Mouse (Mus musculus) c-Kit-positive CD71-positive TER-119-negative erythroid progenitor cells, embryonic 14.5 days (primary cell): ENCODE data around the gene Zbtb8b.
"Not testable (repeated sequence)": the region's sequence is repeated elsewhere in the genome, so short reads cannot be mapped to it uniquely, and the experiment has no call there.

Source experiments
- DNase-seq: peaks from one replicate; pipeline ENCODE4 v3.0.0-alpha.2; 2013; ENCODE audit warnings: low read depth

The Zbtb8b gene

DNA sequence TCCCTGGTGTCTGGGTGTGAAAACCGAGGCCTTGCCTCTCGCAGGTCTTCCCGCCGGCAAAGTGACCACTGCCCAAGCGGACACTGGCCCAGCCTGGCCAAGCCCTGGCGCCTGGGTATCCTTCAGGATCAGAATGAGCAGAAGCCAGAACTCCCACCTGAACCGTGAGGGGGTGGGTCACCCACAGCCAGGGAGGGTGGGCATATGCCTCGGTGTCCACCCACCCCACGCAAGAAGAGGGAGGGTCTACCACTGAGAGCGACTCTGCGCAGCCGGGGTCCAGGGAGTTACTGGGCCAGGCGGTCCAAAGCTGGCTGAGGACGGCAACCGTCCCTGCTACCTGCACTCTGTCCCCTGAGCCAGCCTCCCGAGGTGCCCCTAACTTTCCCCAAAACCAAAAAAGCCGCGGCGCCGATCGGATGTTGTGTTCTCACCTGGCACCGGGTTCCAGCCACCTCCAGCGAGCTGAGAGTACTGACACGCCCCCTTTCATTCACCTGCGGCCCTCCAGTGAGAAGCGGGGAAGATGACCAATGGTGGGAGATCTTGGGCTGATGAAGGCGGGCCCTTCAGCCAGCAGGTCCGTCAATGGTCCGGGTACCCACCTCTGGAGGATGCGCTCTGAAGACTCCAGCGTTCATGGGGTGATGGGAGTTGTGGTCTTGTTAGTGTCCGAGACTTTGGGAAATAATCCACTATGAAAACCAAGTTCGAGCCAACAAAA lies at the start of gene Zbtb8b:
TSS of gene Zbtb8b (minus strand) at position 514 of the 724 bp plus-strand sequence.
- no peak for DNase-seq

DNA sequence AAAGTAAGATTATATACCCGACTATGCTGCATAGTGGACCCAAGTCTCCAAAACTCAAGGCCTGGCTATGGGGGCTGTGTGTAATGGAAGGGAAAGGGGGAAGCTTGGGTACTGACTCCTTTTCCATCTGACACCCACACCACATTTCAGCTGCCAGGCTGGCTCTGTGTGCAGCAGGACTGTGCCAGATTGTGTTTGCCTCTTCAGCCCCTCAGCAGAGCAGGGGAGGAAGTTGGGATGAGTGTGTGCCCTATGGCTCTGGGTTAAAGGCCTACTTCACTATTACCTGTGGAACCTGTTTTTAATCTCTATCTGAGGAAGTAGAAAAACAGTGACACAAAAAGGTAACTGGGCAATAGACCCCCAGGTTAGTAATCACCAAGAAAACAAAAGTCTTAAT lies 40.4 kb upstream of the Zbtb8b start:
- DNase-seq = no peak

DNA sequence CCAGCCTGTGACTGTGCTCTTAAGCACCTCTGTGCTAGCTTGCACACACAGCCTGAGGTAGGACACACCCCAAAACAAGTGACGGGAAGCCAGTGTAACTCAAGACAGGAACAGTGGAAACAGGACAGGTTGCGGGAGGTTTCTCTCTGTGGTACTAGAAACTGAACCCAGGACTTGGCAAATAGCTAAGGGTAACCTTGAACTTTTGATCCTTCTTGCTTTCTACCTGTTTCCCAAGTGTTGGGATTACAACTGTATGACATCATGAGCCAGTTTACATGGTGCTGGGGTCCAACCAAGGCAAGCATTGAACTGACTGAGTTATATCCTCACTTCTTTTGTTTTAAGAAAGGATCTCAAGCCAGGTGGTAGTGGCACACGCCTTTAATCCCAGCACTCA lies 39.2 kb upstream of the Zbtb8b start:
- DNase-seq = no peak

DNA sequence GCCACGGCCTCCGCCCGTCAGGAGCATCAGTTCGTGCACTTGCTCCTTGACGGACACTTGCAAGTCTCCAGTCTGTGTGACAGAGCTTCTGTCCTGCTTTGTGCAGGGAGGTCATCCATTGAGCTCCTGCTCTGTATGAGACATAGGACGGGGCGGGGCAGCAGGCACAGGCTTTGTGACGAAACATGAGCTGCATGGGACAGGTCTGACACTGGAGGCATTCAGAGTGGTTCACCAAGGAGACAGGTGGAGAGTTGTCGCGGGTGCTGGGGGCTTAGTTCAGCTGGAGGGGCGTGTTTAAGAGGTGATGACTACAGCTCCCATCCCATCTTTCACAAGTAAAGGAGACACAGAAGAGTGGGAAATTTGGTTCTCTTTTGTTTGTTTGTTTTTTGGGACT lies 35.4 kb upstream of the Zbtb8b start:
- no peak for DNase-seq

DNA sequence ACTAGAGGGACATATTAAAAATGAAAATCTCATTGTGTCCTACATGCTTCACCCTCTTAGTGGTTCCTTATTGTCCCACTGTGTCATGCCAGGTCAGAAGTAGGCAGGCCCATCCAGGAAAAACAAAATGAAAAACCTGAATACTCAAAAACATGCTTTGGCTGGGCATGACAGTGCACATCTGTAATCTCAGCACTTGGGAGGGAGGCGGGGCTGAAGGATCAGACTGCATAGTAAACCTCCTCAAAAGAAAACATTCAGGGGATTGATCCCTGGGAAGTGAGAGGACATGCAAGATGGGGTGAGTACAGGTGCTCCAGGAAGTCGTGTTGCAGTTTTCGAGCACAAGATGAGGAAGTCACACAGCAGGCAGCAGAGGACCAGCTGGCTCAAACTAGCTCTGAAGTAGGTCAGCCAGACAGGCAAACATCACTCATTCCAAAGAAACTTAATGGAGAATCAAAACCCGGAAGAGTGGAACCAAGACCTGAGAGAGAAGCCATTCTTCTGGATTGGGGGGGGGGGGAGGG lies 23.7 kb upstream of the Zbtb8b start:
- no peak for DNase-seq

DNA sequence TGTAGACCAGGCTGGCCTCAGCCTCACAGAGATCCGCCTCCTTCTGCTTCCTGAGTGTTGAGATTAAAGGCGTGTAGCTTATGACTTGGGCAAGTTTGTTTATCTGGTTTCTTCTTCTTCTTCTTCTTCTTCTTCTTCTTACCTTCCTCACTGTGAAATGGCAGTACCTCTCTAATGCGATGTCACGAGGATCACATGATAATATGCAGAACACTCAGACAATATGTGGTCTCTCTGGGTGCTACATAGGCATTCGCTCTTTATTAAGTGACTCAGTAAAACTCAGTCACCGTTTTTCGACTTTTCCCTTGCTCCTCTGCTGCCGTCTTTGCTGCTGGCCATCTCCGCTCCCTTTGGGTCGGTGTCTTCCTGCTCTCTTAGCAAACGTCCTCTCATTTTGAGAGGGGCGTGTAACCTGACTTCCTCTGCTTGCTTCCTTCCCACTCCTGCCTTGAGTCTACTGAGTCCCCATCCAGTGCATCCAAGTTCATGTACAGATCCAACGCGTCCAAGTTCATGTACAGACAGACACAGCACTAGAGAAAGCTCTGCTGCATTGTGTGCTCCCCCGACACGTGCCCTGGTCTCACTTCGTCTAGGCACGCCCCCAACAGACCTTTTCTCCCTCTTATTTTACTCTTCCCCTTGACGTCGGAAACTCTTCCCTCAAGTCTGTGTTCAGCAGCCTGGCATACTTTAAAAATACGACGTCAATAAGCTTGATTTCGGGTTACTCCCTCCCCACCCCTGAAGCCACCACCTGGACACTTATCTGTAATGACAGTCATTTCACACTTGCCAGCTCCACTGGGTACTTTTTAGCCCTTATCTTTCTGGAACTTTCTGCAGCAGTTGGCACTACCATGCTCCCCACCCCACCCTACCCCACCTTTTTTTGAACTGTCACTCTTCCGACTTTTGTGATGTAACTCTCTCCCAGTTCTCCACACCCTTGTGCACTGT lies 22.7 kb upstream of the Zbtb8b start:
- peak; percentile 78 for DNase-seq

DNA sequence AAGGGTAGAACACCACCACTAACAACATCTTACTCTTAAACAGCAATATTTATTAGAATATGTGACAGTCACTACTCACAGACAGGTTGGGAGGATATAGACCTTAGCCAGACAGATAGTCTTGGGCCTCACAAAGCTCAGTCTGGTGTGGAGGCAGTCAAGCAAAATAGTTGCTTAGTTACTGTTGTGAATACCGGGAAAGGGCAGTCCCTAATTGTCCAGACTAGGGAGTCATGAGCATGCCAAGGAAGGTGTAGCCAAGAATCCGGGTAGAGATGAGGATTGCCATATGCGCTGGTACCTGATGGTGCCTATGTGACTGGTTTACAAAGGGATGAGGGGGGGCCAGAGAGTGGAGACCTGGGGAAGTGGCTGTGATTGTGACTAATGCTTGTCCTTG lies 21.5 kb upstream of the Zbtb8b start:
- no peak for DNase-seq

DNA sequence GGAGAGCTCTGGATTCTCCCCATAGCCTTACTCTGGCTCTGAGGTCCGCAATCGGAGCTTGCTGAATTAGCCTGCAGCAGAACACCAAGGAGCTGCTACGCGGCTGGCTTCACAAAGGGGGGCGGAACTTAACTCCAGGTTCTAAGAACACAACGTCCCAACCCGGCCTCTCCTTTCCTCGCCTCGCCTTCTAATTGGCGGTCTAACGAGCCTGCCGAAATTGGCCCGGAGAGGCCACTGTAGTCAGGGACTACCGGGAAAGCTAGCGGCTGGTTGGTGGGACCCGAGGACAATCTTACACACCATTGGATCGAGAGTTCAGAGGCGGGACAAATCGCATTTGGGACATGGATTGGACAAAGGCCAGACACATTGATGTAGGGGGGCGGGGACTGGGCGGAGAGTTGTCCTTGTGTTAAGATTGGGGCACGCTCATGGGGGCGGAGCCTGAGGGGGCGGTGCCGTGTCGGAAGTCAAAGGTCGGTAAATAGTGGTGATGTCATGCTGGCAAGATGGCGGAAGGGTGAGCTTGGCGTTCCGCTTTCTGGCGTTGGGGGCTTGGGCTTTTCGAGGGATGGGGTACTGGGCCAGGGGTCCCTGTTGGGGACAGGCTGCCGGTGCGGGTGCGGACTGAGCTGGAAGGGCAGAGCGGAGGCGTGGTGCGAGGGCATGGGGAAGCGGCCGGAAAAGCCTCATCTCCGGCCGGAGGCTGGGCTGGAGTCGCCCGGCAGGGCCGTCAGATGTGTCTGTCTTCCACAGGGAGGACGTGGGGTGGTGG lies 20.7 kb upstream of the Zbtb8b start, which contains the start of gene Bsdc1:
TSS of gene Bsdc1 (plus strand) at position 399 of the 778 bp plus-strand sequence.
- DNase-seq = peak; percentile 100

DNA sequence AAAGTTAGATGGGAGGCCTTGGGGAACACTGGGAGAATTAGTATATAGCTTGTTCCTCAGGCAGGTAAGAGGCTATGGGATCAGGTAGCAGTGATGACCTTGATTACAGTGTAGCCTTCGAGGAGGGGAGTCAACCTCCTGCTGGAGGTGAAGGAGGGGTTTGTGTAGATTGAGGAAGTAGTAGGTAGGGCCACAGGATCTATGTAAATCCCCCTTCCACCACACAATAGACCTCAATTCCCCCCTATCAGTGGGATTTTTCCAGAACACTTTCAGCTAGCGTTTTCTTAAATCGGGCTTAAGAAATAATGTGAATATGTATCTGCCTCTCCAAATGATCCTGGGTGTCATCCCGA lies 20.2 kb upstream of the Zbtb8b start:
- no peak for DNase-seq

DNA sequence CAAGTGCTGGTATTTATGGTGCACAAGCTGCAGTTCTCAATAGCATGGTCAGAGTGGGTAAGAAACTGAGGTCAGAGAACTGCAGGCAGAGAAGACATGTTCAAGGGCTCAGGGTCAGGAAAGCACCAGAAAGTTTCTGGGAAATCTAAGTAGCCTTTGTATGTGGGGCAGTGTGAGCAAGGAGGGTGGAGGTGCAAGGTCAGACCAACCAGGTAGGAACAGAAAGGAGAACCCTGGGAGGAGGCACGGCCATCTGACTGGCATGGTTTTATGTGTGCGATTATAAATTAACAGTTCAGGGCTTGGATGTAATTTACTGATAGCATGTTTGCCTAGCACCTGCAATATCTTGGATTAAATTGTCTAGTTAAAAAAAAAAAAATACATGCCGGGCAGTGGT lies 19.1 kb upstream of the Zbtb8b start:
- DNase-seq = no peak

DNA sequence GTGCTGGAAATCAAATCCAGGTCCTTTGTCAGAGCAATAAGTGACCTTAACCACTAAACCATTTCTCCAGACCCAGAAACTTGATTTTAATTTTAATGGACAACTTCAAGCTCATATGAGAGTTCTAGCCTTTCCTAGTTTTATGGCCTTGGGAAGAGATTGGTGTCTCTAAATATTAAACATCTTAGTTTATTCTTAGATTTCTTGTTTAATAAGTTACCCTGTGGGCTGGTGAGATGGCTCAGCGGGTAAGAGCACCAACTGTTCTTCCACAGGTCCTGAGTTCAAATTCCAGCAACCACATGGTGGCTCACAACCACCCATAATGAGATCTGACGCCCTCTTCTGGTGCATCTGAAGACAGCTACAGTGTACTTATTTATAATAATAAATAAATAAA lies 16.7 kb upstream of the Zbtb8b start:
- not testable (repeated sequence) for DNase-seq

DNA sequence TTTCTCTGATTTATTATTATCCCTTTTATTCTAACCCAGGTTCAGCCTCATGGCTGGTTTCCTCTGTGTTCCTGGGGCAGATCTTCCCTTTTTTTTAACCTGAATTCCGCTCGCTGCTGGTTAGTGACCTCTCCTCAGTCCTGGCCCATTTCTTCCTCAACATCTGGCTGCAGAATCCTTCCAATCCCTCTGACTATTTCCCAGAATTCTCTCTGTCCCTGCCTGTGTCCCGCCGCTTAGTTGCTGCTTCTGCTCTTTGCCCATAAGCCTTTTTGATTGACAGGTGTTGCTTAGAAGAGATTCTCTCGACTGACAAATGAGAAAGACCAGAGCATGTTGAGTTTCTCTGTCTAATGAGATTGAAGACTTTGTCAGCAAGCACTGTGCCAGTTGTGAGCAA lies 15.5 kb upstream of the Zbtb8b start:
- DNase-seq = no peak

DNA sequence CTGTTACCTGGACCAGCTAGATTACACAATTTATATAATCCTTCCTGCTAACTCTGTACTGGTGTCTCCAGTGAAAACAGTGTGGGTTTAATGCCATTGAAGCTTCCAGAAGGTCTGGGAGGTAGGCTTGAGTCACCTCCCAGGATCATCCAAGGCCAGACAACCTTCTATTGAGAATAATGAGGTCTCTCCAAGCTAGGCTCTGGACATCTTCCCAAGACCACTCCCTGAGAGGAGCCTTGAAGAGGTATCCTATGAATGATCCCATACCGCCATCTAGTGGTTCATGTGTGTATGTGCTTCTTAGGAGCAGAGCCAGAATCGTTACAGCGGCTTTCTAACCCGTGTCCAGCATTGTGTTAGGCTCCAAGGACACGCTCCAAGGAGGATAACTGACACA lies 14.6 kb upstream of the Zbtb8b start:
- DNase-seq = peak; percentile 63

DNA sequence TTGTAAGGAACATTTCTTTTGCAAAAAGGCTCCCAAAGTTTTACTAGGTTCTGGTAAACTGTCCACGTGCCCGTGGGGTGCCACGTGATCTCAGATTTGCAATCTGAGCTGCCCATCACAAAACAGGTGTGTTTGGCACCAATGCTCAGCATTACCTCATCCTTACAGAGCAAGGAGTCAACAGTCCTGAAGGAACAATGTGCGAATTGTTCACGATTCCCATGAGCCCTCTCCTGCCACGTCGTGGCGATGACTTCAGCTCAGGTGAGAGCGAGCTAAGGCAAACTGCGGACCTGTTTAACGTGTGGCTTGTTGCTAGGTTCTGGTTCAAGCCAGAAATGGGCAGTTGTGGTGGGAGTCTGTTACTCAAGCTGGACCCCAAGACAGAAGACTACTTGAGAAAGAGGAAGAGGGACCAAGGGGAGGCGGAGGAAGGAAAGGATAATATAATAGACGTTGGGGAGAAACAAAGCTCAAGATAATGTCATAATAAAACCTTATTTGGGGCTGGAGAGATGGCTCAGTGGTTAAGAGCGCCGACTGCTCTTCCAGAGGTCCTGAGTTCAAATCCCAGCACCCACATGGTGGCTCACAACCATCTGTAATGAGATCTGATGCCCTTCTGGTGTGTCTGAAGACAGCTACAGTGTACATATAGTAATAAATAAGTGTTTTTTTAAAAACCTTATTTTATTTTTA lies 11.0 kb upstream of the Zbtb8b start:
- no peak for DNase-seq

DNA sequence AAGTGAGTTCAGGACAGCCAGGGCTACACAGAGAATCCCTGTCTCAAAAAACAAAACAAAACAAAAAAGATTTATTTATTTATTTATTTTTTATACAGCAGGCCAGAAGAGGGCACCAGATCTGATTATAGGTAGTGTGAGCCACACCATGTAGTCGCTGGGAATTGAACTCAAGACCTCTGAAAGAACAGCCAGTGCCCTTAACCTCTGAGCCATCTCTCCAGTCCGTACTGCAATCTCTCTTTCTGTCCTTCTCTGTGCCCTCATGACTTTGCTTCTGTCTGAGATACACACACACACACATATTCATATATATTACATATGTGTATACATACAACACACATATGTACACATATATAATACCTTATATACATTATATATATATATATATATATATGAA lies 10.2 kb upstream of the Zbtb8b start:
- DNase-seq = no peak

DNA sequence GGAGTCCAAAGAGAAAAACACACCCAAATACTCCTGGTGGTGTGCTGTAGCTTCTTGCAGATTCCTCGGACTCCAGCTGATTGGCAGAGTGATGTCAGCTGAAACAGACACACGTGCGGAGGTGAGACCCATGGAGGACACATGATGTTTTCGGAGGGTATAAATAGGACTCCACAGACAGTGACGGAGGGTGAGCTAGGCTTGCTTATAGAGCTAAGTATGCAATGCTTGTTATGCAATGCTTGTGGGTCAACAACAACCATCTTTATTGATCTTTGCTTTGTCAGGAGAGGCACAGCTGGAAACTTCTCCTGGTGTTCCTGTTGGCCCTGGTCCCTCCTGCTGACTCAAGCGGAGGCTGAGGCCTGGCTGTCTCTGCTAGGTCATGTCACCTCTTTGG lies 8.1 kb upstream of the Zbtb8b start:
- no peak for DNase-seq

DNA sequence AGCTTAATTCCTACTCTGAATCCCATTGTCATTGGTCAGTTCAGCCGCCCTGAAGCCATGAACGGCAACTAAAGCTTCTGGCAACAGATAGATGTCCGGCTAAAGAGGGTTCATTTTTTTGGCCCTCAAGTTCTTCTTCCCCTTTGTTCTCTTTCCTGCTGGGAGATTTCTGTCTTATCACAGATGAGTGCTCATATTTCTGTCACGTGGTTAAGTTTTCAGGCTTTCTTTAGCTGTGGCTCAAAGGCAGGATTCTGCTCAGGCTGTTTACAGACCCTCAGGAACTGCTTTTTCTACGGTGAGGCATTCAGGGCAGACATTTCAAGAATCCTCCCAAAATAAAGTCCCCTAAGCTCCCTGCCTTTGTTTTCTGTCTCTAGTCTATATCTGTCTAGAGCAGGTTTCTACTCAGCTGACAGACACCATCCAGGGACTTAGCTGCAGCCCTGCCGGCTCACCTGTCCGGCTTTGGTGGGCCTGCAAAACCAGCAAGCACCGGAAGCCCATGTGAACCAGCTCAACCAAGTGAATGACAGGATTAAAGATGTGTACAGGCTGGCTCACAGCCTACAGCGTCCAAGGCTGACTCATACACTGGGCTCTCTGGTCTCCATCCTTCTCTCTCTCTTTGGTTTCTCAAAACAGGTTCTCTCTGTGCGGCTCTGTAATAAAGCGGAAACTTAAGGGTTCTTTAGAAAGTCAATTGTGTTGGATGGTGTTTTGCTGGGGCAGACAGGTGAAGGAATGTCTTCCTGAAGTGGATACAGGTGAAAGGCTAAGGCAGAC lies 7.3 kb upstream of the Zbtb8b start:
- DNase-seq = no peak

DNA sequence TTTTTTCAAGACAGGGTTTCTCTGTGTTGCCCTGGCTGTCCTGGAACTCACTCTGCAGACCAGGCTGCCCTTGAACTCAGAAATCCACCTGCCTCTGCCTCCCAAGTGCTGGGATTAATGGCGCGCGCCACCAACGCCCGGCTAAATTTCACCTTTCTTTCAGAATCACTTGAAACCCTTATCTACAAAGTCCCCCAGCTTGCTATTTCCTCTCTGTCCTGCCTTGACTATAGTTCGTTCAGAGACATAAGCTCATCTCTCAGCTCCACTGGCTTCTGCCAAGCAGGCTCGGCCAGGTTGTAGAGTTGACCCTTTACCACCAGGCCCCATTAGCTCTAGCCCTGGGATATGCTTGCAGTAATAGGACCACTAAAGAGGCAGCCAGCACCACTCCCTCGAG lies 6.7 kb upstream of the Zbtb8b start:
- no peak for DNase-seq

DNA sequence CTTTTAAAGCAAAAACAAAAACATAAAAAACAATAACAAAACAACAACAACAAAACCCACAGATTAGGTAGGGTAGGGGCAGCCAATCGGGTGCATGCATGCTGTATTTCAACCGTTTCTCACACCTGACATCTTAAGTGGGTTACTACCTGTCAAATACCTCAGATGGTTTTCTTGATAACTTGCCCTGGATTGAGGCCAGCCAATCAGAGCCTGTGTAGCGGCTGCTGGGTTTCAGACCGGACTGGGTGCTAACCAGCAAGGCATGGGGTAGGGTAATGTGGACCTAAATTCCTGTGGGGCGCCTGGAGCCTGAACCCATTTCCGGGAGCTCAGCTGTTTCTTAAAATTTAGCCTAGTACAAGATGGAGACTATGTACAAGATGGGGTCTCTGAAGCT lies 492 bp upstream of the Zbtb8b start:
- no peak for DNase-seq

DNA sequence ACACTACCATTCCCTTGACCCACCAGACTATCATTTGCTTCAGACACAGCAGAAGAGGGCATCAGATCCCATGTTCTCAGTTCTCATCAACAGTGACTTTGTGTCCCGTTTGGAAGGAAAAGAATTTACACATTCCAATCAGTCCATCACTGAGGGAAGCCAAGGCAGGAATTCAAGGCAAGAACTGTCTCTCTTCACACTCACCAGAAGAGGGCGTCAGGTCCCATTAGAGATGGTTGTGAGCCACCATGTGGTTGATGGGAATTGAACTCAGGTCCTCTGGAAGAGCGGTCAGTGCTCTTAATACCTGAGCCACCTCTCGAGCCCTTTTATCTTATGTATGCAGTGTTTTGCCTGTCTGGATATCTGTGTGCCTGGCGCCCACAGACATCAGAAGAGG lies 22.3 kb downstream of the Zbtb8b start:
- DNase-seq = no peak

DNA sequence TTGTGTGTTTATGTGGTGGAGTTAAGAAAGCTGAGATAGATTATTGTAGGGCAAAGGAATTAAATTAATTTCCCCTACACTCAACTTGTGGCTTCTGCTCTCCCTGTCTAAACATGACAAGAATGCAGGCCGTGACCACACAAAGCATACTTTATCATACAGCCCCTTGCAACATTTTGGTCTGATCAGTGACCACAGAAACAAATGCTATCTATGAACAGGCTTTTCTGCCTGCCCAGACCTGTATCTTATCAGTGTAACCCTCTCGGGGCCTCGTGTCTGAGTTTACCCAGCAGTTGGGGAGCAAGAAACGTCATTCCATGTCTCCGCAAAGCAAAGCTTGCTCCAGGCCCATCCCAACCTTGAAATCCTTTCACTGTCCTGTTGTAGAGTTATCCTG lies 24.2 kb downstream of the Zbtb8b start:
- peak; percentile 48 for DNase-seq
